Mouse (Mus musculus): ENCODE measurements around the gene Amz2.

- TF ChIP-seq POLR2A (IDR thresholded peaks at IDR 0.05; ENCODE audit: control insufficient read depth, extremely low read depth, insufficient read depth, low read length, poor library complexity) (no peak), CTCF (IDR thresholded peaks at IDR 0.05; ENCODE audit: borderline replicate concordance, control insufficient read depth, extremely low read depth, insufficient read depth, low read length, poor library complexity) (no peak)
These were observed 31.0 kb upstream of the Amz2 start for GRCm38 (mm10) chr11:109394758-109395157.

Data from thymus, adult 2 months (tissue).